ENCODE assay signal across 18 mouse cellular contexts in the genomic region with DNA sequence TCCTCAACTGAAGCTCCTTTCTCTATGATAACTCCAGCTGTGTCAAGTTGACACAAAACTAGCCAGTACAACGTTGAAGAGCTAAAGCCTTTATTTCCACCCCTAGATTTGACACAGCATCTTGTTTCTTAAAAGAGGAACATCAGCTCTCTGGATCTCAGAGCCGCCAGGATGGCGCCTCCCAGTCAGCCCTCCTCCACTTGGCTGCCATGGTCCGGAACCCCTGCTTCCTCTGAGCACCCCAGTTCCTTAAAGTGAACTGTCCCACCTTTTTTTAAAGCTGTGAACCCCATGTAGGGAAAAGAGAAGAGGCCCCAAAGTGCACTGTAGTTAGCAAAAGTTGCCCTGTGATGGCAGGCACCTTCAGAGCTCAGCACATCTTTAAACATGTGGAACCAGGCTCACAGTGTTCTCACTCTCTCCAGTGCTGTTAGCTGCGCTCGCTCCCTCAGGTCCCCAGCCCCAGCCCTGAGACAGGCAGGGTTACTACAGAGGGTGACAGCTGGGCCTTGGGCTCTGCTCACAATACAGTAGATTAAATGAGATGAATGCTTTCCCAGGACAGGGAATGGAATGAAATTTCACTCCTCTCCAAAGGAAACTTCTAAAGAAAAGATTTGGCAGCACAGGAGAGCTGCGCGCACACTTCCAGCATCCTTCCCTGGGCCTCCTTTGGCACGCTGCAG. TPM values are rescaled to one million over a fixed set of nuclear protein-coding genes. Genes with fewer than 3 reads are reported as not detected.
A peak's percentile ranks its signal among the peaks of the same experiment; 100 is the strongest.
DNase-seq lines count a peak whose midpoint lies in the region; ATAC-seq and TF ChIP-seq lines count a peak whose summit lies in the region.
"Had no signal": no experiment of that assay in that cellular context is flagged by ENCODE, and none has a peak within 500 bp of the region (broad histone marks: within the 10 kb centered on the region; RNA-seq: fewer than 3 reads in every experiment).

No protein-coding gene starts in this region.

- H3K27me3 ChIP-seq in stomach, embryonic 15.5 days (replicated peaks), result no peaks in the 10 kb centered on the region
- no peaks in the 10 kb centered on the region for H3K27me3 ChIP-seq in stomach, postnatal 0 days (ENCODE audit: control insufficient read depth, insufficient read depth, low read length)
- no peaks in the 10 kb centered on the region for H3K27me3 ChIP-seq in liver, embryonic 13.5 days
- H3K27me3 ChIP-seq in midbrain, embryonic 10.5 days (ENCODE audit: low read depth, poor library complexity, severe bottlenecking), result no peaks in the 10 kb centered on the region
- H3K27me3 ChIP-seq: embryonic facial prominence, embryonic 15.5 days; neural tube, embryonic 13.5 days had no signal

- no peak overlapping the region for H3K9ac ChIP-seq in stomach, embryonic 15.5 days
- no peak overlapping the region for H3K9ac ChIP-seq in stomach, postnatal 0 days (ENCODE audit: low read length)
- 0 out of 2 replicates have a peak overlapping the region, but pooled peaks have one; percentile 10 for H3K9ac ChIP-seq in liver, embryonic 13.5 days
- H3K9ac ChIP-seq: embryonic facial prominence, embryonic 15.5 days; forebrain, postnatal 0 days; lung, embryonic 14.5 days; neural tube, embryonic 13.5 days had no signal

- H3K4me1 ChIP-seq in stomach, embryonic 15.5 days, result no peaks in the 10 kb centered on the region
- H3K4me1 ChIP-seq in stomach, postnatal 0 days (replicated peaks; ENCODE audit: control insufficient read depth, insufficient read depth), result no peaks in the 10 kb centered on the region
- peaks cover 47% of the 10 kb centered on the region for H3K4me1 ChIP-seq in liver, embryonic 13.5 days (replicated peaks)
- H3K4me1 ChIP-seq in midbrain, embryonic 10.5 days, result no peaks in the 10 kb centered on the region
- H3K4me1 ChIP-seq: neural tube, embryonic 13.5 days had no signal

- TF ChIP-seq EP300 in stomach, postnatal 0 days (optimal IDR thresholded peaks at IDR 0.05), result no peak

- no peak overlapping the region for H3K4me2 ChIP-seq in stomach, embryonic 15.5 days
- H3K4me2 ChIP-seq in stomach, postnatal 0 days (replicated peaks; ENCODE audit: low read depth), result no peak overlapping the region
- no peak overlapping the region for H3K4me2 ChIP-seq in liver, embryonic 13.5 days
- H3K4me2 ChIP-seq: embryonic facial prominence, embryonic 15.5 days; lung, embryonic 14.5 days; neural tube, embryonic 13.5 days had no signal

- peak overlapping the region; percentile 23; the same call in 1 of the 2 replicates for H3K27ac ChIP-seq in layer of hippocampus, adult 2 months
- peak overlapping the region; percentile 21; the same call in 1 of the 2 replicates for H3K27ac ChIP-seq in stomach, embryonic 15.5 days
- no peak overlapping the region for H3K27ac ChIP-seq in stomach, postnatal 0 days (replicated peaks)
- peak overlapping the region; percentile 60 for H3K27ac ChIP-seq in liver, embryonic 13.5 days
- H3K27ac ChIP-seq in midbrain, embryonic 10.5 days (replicated peaks), result no peak overlapping the region
- H3K27ac ChIP-seq: neural tube, embryonic 13.5 days had no signal

- TF ChIP-seq CTCF in layer of hippocampus, adult 2 months (conservative IDR thresholded peaks at IDR 0.05), result no peak
- no peak for TF ChIP-seq CTCF in stomach, postnatal 0 days (IDR thresholded peaks at IDR 0.05; ENCODE audit: low read depth)

- ATAC-seq in stomach, embryonic 15.5 days (ENCODE audit: insufficient read depth, low FRiP score, low read depth), result no peak
- no peak for ATAC-seq in stomach, postnatal 0 days (ENCODE audit: low FRiP score, low TSS enrichment)
- no peak for ATAC-seq in liver, embryonic 13.5 days (ENCODE audit: low read depth)
- ATAC-seq: forebrain, postnatal 0 days; inflammation-experienced regulatory T-cells, adult 6 months had no signal

- WGBS in stomach, embryonic 15.5 days, result 84% methylated on average over 9 of the region's 9 CpGs
- 86% methylated on average over 9 of the region's 9 CpGs for WGBS in stomach, postnatal 0 days
- 62% methylated on average over 9 of the region's 9 CpGs for WGBS in liver, embryonic 13.5 days (ENCODE audit: insufficient replicate concordance)
- WGBS in midbrain, embryonic 10.5 days, result 87% methylated on average over 9 of the region's 9 CpGs

- no peak overlapping the region for H3K4me3 ChIP-seq in layer of hippocampus, adult 2 months
- no peak overlapping the region for H3K4me3 ChIP-seq in stomach, embryonic 15.5 days (replicated peaks)
- no peak overlapping the region for H3K4me3 ChIP-seq in stomach, postnatal 0 days (ENCODE audit: low read depth, low read length)
- H3K4me3 ChIP-seq in liver, embryonic 13.5 days (replicated peaks), result no peak overlapping the region
- H3K4me3 ChIP-seq in midbrain, embryonic 10.5 days, result no peak overlapping the region
- H3K4me3 ChIP-seq: embryonic facial prominence, embryonic 15.5 days; neural tube, embryonic 13.5 days had no signal

- no peak for DNase-seq in layer of hippocampus, adult 2 months (ENCODE audit: low spot score in 2 of 2)
- no peak for DNase-seq in layer of hippocampus, postnatal 10 days (ENCODE audit: low spot score in 2 of 2)
- DNase-seq in stomach, postnatal 0 days (ENCODE audit: low spot score), result no peak
- DNase-seq in liver, embryonic 13.5 days, result no peak
- no peak for DNase-seq in kidney, postnatal 10 days
- no peak for DNase-seq in midbrain, embryonic 10.5 days (ENCODE audit: low spot score)
- no peak for DNase-seq in testis, postnatal 14 days (ENCODE audit: low spot score)
- DNase-seq: cerebellum, postnatal 25 days; forebrain, postnatal 0 days; heart, postnatal 14 days; kidney, postnatal 14 days; lung, embryonic 14.5 days; midbrain, embryonic 14.5 days; thymus, postnatal 4 days had no signal

- no peaks in the 10 kb centered on the region for H3K9me3 ChIP-seq in stomach, embryonic 15.5 days
- no peaks in the 10 kb centered on the region for H3K9me3 ChIP-seq in stomach, postnatal 0 days (ENCODE audit: control insufficient read depth, low read length)
- no peaks in the 10 kb centered on the region for H3K9me3 ChIP-seq in liver, embryonic 13.5 days (replicated peaks)
- H3K9me3 ChIP-seq in midbrain, embryonic 10.5 days (replicated peaks), result no peaks in the 10 kb centered on the region
- H3K9me3 ChIP-seq: embryonic facial prominence, embryonic 15.5 days; neural tube, embryonic 13.5 days had no signal

- peaks cover 4% of the 10 kb centered on the region; the same call in 1 of the 2 replicates for H3K36me3 ChIP-seq in stomach, embryonic 15.5 days
- no peaks in the 10 kb centered on the region for H3K36me3 ChIP-seq in stomach, postnatal 0 days (ENCODE audit: control insufficient read depth, insufficient read depth, low read length)
- peaks cover 82% of the 10 kb centered on the region for H3K36me3 ChIP-seq in liver, embryonic 13.5 days
- peaks cover 25% of the 10 kb centered on the region for H3K36me3 ChIP-seq in midbrain, embryonic 10.5 days

RNA-seq across cellular contexts. Expression of gene St3gal5, which starts 42.3 kb away (rescaled TPM):
- total RNA-seq in layer of hippocampus, adult 2 months (2021), result 10 to 100 TPM; 99.3 TPM
- 10 to 100 TPM; 93.2 to 93.9 TPM for total RNA-seq in layer of hippocampus, postnatal 10 days (2021)
- polyA plus RNA-seq in stomach, embryonic 15.5 days (2015; fragmentation: Nextera tagmentation; extraction: Ambion mirVana), result 29.2 and 38.2 TPM in 2 replicates
- 13.4 and 14.2 TPM in 2 replicates for polyA plus RNA-seq in stomach, postnatal 0 days (2015; fragmentation: Nextera tagmentation; extraction: Ambion mirVana)
- 179 and 192 TPM in 2 replicates for polyA plus RNA-seq in liver, embryonic 13.5 days (2015; fragmentation: Nextera tagmentation; extraction: Ambion mirVana)
- polyA plus RNA-seq in midbrain, embryonic 10.5 days (2016; fragmentation: Nextera tagmentation; extraction: Ambion mirVana), result 39.1 and 40.0 TPM in 2 replicates

Comparison
In these comparisons a context has a peak if more than half of its experiments do, and no peak if none do; other contexts are left out.
1. H3K27ac ChIP-seq: peak in layer of hippocampus, adult 2 months (single experiment), stomach, embryonic 15.5 days (single experiment) and liver, embryonic 13.5 days (single experiment); none in stomach, postnatal 0 days (single experiment) and midbrain, embryonic 10.5 days (single experiment).